Mouse (Mus musculus) right cerebral cortex, postnatal 25 days (tissue): ENCODE results near the gene Vsig2.

Source experiments
- DNase-seq: peaks from one replicate; pipeline ENCODE4 v3.0.0; 2022

Vsig2 gene

GRCm38 (mm10) chr9:37537658-37538250 is 1.3 kb upstream of the Vsig2 start:
- no peak for DNase-seq

DNA sequence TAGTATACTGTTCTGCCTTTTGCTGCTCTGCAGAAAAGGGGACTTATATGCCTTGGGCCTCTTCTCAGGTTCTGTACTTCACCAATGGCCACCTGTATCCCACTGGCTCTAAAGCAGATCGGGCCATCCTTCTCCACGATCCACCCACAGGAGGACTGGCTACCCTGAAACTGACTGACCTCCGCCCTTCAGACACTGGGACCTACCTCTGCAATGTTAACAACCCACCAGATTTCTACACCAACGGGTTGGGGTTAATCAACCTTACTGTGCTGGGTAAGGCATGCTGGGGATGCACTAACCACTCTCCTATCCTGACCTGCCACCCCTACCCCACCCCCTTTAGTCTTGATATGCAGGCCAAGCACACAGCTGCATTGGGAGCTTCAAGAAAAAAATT is 1.2 kb downstream of the Vsig2 start:
- DNase-seq, result no peak

DNA sequence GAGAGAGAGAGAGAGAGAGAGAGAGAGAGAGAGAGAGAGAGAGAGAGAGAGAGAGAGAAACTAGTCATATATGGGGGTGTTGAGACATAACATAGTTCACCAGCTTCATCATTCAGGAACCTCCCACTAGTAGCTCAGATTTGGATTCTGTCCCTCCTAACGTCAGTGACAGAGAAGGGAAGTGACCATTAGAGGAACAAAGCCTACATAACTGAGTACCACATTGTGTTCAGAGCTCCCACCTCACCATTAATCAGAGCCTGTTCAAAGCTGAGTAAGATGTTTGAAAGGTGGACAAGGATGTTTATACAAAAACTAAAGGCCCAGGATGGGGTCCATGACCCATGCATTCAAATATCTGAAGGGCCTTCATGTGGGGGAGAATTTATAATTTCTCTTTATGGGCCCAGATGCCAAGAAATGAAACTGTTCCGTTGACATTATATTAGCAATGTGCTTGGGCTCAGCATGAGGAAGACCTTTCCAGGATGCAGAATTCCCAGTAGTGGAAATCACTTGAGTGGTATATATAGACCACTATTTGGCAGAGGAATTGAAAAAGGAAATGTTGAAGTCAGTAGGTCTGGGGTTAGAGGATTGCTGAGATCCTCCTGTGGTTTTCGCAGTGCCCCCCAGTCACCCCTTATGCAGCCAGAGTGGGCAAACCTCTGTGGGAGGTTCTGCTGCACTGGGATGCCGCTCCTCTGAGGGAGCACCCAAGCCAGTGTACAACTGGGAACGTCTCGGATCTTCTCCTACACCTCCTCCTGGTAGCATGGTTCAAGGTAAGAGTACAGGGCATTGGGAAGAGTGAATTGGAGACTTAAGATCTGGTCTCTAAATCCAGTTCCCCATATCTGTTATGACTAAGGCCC is 1.9 kb downstream of the Vsig2 start:
- DNase-seq, result no peak

DNA sequence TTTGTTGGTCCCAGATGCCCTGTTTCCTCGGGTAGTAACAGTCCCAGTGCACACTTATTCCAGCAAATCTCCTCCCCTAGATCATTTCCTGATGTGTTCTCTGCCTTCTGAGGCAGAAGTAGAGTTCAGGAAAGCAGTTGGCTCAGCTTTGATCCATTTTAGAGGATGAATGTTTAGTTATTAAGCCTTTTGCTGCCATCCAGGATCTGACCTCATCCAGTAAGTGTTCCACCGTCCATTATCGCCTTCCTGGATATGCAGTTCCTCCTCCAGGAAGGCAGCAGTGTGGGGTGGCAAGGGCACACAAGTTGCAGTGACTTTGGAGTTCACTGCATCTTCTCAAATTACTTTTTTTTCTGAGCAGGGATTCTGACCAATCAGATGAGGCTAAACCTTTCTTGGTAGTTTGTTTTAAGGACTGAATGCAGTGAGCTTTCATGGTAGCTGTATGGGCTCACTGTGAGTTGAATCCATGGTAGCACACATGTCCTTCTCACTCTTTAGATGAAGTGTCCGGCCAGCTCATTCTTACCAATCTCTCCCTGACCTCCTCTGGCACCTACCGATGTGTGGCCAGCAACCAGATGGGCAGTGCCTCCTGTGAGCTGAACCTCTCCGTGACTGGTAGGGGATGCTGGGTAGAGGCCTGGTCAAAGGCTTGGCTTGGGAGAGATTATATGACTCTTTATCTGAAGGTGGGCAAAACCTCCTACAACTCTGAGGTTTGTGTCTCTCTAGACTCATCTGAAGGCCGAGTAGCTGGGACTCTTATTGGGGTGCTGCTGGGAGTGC is 3.0 kb downstream of the Vsig2 start:
- DNase-seq, result no peak

GRCm38 (mm10) chr9:37543869-37544440 is 4.9 kb downstream of the Vsig2 start:
- no peak for DNase-seq

GRCm38 (mm10) chr9:37544447-37545165 is 5.6 kb downstream of the Vsig2 start:
- DNase-seq, result peak; percentile 77

GRCm38 (mm10) chr9:37545166-37545610 is 6.1 kb downstream of the Vsig2 start:
- DNase-seq, result no peak

GRCm38 (mm10) chr9:37545847-37546452 is 6.9 kb downstream of the Vsig2 start:
- no peak for DNase-seq

GRCm38 (mm10) chr9:37546889-37547288 is 7.8 kb downstream of the Vsig2 start:
- no peak for DNase-seq

DNA sequence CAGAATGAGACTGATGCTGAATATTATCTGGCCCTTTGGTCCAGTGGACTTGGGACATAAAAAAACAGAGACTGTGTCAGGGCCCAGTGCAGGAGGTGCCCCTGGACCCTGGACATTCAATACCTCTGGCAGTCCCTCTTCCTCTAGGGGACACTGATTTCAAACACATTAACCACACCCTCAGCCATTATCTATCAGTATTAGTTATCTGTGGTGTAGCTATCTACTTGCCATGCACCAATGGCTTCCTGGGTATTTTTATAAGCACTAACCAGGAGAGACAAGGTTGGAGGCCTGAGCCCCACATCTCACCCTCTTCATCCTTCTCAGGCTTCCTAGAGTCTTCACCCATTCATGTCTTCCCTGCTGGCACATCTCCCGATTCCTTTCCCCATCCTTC is 11.4 kb downstream of the Vsig2 start:
- no peak for DNase-seq

DNA sequence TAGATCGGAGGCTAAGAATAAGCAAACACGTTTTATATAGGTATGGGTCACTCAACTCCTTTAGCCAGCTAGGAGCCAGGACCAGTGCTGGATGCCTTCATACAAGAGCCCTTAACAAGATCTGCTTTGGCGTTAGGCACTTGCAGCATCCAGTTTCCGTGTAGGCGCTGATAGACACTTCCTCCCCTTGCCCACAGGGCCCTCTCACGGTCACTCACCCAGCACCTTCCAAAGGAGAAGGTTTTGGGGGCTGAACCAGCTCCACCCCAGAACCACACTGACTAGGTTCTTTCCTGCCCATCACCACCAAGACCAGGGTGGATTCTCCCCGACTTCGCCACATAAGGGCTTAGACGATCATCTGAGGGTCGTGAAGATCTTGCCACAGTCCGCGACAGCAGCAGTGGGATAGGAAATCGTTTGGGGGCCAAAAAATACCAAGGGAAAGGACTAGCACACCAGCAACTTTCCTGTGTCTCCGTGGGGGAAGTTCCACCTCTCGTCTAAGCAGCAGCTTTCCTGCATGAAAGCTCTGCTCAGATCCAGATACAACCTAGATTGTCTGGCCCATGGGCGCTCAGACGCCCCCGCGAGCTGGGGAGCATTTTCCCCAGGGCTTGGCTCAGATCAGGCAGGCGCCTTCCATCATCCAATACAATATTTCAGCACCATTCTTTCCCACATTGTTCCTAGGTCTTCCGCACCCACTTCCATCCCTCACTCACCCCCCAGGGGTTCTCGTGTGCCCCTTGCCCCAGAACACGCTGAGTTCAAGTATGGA is 12.9 kb downstream of the Vsig2 start:
- DNase-seq, result peak; percentile 37

DNA sequence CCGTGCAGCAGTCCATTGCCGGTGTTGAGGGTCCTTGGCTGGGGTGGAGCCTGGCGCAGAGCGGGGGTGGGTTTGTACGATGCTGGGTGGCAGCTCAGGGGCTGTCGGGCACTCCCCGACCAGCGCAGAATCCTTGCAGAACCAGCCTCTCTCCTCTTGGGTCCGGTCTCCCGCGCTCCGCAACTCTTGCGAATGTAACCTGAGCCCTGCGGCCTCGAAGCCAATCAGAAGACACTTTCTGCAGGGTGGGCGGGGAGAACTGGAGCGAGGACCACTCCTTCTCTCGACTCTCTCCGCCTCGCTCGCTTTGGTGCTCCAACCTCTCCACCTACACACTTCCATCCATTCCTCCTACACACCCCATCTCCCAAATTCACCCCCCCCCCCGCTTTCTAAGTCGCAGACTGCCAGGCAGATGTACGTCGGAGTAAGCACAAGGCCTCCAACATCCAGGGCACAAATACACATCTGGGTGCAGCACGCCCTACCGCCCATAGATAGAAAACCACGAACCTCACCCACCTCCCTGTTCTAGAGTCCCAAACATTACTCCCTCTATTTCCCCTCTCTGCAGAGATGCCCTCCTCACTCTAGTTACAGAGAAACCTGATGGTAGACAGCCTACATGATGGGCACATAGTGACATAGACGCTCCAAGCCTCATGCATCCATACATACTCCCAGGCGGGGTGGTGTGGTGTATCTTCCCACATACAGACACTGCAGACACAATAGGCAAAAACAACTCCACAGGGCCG is 13.7 kb downstream of the Vsig2 start, which contains the start of gene Nrgn:
Gene Nrgn (minus strand): TSS at position 369 of the 758 bp plus-strand sequence.
- peak; percentile 87 for DNase-seq

DNA sequence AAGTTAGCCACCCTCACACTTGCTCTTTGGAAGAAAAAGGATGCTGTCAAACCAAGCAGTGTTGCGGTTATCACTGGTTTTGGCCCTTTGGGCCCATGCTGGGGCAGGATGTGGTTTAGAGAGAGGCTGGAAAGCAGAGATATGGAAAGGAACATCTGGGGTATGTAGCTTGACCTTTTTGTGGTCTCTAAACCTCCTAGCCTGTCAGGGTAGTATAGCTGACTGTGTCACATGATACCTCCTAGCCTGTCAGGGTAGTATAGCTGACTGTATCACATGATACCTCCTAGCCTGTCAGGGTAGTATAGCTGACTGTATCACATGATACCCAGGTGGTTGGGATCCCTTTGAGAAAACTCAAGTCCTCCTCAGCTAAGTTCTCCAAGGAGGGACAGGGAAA is 15.2 kb downstream of the Vsig2 start:
- DNase-seq, result no peak

GRCm38 (mm10) chr9:37554838-37555748 is 16.0 kb downstream of the Vsig2 start, which contains the start of gene Siae:
Siae (plus strand) TSS chr9:37555698.
- DNase-seq, result peak; percentile 67

DNA sequence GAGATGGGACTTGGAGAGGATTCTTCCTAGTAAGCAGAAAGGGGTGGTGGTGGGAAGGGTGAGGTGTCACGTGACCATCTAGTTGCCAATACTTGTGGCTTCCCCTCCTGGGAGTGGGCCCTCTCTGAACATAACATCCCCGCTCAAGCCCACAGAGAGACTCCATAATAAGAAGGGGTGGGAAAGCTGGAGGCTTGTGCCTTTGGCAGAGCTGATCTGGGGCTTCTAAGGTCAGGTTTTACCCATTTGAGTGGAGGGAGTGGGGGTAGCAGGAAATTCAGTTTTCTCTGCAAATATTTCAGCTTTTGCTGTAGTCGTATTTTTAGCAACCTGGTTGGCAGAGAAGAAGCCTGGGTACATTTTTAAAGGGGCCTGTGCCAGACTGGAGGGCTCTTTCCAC is 17.3 kb downstream of the Vsig2 start:
- DNase-seq, result peak; percentile 35

GRCm38 (mm10) chr9:37560617-37561016 is 21.6 kb downstream of the Vsig2 start:
- no peak for DNase-seq

- no peak for DNase-seq
Measured at GRCm38 (mm10) chr9:37563805-37564204, 24.8 kb downstream of the Vsig2 start.

GRCm38 (mm10) chr9:37567019-37567418 is 28.0 kb downstream of the Vsig2 start:
- no peak for DNase-seq

- DNase-seq, result no peak
Measured at GRCm38 (mm10) chr9:37567454-37567853, 28.4 kb downstream of the Vsig2 start.
